Mouse (Mus musculus): ENCODE data around the gene Tmem199.
A peak's percentile ranks its signal among the peaks of the same experiment; 100 is the strongest.

Gene Tmem199

DNA sequence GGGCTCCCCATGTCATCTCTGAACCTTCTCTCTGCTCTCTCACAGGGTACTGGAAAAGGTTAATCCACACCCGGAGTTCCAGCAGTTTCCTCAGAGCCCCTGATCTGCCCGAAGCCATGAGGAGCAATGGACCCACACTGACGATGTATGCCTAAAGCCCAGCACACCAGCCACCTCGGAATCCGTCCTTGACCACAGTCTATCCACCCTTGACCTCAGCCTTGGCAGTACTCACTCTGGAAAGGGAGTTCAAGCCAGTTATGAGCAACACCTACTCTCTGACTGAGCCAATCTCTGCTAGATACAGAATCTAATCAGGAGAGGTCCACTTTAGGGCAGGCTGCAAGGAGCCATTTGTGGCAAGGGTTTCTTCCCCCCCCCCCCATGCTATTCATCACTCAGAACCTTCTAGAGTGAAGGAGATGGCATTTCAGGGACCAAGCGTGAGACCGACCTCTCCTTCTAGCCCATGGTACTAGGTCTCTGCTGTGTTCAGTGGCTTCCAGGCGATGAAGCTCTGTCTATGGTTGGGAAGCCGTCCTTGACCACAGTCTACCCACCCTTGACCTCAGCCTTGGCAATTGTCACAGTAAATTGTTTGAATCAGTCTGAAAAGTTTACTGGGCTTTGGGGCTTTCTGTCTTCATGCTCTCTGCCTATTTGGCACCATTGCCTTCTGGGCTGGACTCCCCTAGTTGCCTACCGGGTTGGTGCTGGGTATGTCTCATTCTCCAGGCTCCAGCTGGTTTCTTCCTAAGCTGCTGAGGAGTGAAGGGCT is 40.5 kb downstream of the Tmem199 start:
- no peak for DNase-seq

DNA sequence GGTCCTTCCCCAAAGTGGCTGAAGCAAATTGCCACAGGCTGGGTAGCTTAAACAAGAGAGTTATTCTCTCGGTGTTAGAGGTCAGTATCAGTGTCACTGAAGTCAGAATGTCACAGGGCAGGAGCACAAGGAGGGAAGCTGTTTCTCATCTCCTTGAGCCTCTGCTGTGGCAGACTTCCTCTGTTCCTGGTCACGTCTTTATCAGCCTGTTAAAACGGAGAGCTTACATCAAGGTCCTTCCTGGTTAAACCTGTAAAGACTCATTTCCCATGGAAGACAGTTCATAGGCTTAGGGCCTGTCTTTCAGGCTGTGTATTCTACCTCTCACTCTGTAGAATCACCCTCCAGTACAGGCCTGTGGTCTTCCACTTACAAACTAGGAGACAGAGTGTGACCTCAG is 44.0 kb downstream of the Tmem199 start:
- no peak for DNase-seq

DNA sequence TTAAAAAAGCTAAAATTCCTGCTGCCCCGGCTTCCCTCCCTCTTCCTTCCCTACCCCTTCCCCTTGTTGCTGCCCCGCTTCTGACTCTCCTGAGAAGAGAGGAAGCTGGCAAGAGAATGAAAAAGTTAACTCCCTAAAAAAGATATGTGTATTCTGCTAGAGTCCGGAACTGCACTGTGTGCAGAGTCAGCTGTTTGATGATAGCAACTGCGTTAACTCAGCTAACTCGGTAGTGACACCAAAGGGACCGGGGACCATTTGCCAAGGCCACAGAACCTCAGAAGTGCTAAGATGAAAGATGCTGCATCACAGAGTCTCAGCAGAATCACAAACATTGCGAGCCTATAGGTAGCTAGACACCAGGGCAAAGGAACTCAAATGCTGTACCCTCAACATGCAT is 44.5 kb downstream of the Tmem199 start:
- DNase-seq = no peak

DNA sequence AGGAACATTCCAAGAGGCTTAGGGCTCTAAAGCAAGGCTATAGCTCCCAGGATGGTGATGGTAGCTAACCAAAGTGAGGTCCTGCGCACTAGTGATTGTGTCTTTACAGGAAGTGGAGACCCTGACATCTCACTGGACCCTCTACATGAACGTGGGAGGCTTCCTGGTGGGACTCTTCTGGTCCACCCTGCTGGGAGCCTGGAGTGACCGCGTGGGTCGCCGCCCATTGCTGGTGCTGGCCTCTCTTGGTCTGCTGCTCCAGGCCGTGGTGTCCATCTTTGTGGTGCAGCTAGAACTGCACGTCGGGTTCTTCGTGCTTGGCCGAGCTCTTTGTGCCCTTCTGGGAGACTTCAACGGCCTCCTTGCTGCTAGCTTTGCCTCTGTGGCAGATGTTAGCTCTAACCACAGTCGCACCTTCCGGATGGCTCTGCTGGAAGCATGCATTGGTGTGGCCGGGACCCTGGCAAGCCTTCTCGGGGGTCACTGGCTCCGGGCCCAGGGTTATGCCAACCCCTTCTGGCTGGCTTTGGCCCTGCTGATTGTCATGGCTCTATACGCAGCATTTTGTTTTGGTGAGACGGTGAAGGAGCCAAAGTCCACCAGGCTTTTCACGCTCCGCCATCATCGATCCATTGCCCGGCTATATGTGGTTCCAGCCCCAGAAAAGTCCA is 45.6 kb downstream of the Tmem199 start:
- DNase-seq = no peak

DNA sequence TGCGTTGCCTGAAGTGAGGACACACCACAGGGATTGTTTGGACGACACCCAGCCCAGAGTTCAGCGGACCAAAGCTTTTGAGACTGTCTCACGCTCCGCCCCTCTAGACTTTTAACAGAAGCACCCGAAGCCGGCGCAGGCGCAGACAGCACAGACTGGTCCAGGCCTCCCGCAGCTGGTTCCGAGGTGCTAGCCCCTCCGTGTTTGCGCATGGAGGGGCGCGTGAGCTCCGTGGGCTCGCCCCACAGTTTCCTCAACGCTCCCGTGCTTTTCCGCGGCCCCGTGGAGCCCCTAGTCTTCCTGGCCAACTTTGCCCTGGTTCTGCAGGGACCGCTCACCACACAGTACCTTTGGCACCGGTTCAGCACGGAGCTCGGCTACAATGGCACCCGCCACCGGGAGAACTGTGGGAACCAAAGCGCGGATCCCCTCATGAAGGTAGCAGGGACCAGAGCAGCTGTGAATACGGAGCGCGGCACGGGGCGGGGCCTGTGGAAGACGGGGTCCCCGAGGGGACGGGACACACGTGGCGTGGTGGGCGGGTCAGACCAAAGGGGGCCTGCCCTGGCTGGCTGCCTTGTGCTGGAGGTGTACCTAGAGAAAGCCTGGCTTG is 46.3 kb downstream of the Tmem199 start, which contains the start of gene Slc46a1:
Gene Slc46a1, plus strand, starts transcription at position 130 of the 613 bp plus-strand sequence.
- peak; percentile 90 for DNase-seq

DNA sequence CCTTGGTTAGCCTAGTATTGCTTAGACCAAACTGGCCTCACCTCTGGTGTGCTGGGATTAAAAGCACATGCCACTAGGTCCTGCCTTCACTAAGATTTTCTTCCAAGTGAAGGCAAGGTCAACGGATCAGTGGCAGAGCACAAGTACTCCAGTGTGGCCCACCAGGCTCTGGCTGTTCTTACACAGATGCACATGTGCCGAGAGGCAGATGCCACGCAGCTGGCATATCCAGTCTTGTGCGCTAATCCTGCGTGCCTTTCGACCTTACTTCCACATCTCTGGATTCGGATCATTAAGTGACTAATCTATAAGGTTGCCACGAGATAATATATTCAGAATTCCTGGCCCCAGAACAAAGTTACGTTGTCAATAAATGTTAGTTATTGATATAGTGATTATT is 46.9 kb downstream of the Tmem199 start:
- no peak for DNase-seq

DNA sequence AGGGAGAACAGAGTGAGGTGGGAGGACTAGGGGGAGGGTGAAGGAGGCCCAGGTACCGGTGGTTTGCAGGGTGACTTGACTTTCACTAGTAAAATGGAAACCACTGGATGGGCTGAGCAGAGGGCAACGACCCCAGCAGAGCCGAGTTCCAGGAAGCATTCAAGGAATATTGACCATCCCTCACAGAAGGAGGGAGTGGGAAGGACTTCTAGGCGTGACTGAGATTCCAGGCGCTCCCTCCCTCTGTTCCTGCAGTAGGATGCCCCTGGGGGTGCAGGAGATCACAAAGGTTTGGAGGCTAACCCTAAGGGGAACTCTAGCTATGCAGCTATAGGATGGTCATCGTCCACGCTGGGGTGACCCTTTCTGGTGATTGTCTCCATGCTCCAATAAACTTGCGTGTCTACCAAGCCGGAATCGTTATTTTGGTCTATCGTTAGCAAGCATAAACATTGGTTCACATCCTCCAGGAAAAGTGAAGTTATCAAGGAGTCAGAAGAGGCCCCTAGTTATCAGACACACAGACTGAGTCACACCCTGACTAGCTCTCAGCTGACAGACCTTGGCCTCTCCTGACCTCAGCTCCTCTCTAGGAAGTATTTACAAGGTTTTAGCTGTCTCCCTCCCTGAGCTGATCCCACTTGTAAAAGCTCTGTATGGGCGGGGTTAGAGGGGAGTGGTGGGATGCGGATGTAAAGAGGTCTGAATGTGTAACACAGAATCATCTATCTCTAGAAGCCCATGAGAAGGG is 48.5 kb downstream of the Tmem199 start:
- DNase-seq = no peak

DNA sequence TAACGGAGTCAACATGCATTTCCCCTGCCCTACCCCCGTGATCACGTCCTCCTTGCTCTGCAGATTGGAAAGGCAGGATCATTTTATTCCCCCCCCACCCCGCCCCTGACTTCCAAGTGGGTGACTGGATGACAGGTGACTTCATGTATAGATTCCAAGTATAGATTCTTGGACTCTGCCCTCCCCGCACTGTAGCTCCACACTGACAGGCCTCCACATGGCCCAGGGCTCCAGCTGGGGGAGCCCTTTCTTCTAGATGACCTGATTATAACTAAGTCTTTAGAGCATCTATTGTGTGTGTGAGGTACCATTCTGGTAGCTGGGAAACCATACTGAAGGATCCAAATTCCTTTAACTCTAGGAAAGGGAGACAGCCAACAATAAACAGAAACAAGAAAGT is 49.3 kb downstream of the Tmem199 start:
- DNase-seq = no peak

DNA sequence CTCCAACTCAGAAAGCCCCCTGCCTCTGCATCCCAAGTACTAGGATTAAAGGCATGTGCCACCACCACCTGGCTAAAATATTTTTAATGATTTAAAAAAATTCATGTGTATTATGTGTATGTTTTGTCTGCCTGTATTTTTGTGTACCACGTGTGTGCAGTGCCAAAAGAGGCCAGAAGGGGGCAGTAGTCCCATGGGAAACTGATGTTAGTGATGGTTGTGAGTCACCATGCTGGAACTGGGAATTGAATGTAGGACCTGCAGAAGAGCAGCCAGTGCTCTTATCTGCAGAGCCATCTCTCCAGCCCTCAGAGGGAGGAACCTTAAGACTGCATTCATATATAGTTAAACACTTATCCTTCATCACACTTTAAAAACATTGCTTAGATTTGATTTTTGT is 50.1 kb downstream of the Tmem199 start:
- DNase-seq = no peak

DNA sequence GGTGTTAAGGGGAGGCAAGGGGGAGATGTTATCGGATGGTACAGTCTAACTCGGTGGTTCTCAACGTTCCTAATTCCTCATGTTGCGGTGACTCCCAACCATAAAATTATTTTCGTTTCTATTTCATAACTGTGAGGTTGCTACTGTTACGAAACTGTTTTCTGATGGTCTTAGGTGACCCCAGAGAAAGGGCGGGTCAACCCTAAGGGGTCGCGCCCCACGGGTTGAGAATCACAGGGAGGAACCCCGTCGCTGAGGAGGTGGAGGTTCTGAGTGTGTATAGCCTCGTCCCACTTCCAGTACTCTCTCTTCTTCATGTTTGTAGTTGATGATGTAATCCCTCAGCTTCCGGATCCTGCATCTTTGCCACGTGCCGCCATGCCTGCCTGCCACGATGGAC is 53.2 kb downstream of the Tmem199 start:
- DNase-seq = no peak
